Mouse (Mus musculus): Measurements from ENCODE around the gene Cers6. TPM values are rescaled to one million over a fixed set of nuclear protein-coding genes. Genes with fewer than 3 reads are reported as not detected.

Gene Cers6
- total RNA-seq, 2 experiments from 2014 or later: 7.9 to 11.4 TPM

DNA sequence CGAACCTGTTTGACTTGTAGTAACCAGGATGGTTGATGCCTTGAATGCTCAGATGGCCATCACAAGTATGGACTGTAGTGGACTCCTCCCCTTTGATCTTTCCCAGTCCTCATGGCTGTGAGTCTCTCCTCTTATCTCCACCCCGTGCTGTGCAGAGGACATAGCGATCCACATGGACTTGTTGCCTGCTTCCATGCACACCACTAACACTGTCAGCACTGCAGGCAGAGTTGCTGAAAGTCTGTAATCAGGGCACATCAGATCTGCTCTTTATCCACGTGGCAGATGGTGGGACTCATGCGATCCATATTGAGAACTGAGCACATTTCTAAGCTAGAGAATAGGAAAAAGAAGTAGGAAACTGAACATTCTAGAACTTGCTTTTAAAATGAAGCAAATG is 154.6 kb downstream of the Cers6 start:
- DNase-seq: peak in 1 of 2 experiments; percentile 11

GRCm38 (mm10) chr2:69019026-69019565 is 157.9 kb downstream of the Cers6 start:
- no peak for DNase-seq

DNA sequence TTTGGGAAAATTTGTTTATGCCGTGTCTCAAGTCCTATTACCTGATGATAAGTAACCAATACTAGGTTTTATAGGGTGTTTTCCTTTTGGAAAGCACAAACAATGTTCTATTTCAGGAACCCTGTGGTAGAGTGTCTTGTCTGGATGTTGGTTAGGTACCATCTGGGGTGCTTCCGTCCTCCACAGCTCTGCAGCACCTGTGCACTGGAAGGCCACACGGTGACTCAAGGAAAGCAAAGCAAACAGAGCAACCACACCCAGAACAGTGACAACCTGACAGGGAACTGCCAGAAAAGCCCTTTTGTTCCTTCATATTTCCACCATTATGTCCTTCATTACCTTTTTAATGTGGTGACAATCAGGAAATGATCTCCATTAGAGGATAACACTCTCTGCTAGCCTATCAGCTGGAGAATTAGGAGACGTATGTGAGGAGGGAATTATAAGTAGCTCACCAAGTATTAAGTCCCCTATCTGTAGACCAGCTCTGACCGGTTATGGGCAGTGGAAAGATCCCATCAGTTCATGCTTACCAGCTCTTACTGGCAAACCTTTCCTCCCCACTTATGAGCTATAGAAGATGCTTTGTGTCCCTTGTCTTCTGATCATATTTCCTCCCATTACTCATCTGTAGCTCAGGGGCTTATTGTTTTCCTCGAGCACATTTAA is 158.7 kb downstream of the Cers6 start:
- DNase-seq: no peak

DNA sequence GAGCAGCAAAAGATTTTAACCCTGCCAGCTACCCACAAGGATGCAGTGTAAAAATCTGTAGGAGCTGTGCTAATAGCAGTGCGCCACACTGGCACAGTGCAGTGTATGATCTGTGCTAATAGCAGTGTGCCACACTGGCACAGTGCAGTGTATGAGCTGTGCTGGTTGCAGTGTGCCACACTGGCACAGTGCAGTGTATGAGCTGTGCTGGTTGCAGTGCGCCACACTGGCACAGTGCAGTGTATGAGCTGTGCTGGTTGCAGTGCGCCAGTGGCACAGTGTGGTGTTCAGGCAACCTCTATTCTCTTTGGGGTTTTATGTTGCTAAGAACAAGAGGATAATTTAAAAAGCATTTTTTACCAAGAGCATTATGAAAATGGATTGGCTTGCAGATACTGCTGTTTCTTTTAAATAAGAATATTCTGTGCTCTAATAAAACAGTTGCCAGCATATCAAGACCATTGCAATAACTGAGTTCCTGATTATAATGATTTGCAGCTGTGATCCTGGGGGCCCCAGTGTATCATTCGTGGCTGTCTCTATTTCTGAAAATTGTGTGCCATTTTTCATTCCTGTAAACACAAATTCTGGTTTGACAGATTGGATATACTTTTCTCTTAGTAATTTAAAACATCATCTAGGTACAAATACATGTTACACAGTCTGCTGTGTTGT is 159.5 kb downstream of the Cers6 start:
- DNase-seq: no peak

DNA sequence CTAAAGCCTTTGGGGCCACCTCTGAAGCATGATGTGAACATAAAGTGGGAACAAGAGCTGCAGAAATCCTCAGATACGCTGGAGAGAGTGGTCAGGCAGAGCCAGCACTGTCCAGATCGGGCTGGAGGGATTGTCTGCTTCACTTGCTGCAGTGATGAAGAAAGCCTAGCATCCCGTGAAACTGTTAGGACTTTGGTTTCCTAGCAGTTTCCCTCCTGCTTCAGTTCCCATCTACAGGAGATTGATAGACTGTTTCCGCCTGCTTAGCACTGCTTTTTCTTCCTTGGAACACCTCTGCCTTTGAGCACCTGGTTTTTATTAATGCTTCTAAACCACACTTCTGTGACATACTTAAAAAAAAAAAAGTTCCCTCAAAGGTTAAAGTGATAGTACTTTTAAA is 160.3 kb downstream of the Cers6 start:
- no peak for DNase-seq

GRCm38 (mm10) chr2:69024856-69025255 is 163.6 kb downstream of the Cers6 start:
- DNase-seq: no peak

GRCm38 (mm10) chr2:69032562-69032961 is 171.3 kb downstream of the Cers6 start:
- no peak for DNase-seq

DNA sequence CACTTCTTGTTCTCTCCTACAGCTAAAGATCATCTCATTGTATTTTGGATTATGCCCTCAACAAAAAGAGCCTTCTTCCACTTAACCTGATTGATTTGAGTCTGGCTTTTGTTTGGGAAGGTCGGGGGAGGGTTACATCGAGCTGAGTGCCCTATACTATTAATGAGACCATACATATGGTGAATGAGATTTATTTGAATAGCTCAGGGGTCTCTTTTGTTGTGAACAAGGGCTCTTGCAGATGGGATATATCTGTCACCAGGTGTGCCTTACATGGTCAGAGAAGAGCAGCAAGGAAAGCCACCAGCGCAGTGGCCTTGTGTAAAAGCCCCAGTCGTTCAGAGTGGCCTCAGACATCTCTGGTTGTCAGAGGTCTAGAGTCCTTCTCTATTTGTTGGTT is 174.2 kb downstream of the Cers6 start:
- DNase-seq: no peak

- no peak for DNase-seq
Measured at GRCm38 (mm10) chr2:69037362-69037761, 176.1 kb downstream of the Cers6 start.

GRCm38 (mm10) chr2:69042327-69043106 is 181.3 kb downstream of the Cers6 start:
- no peak for DNase-seq

DNA sequence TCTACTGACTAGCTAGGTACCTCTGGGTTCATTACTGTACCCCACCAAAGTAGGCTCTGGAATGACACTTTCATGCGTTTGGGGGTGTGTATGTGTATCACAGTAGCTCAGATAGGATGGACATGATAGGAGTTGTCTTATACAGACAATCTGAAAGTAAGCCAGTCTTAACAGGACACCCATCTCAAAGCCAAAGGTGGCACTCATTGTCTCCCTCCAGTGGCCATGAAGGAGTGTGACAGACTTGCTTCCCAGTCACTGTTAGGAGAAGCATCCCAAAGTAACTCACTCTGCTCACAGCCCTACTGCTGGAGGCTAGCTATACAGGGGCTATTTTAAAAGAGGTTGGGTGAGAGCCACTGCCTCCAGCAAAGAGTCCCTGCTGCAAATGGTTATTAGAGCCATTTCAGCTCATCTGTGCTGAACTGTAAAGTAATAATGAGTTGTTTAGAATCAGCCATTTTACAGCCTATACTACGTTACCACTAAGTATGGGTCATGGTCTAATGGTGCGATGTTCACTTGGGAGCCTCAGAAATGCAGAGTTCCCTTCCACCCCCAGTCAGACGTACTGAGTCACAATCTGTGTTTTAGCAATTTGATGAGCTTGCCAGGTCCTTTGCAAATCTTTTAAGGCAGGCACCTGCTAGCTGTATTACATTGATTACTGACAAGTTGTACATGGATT is 182.3 kb downstream of the Cers6 start:
- peak; percentile 33 to 67 for DNase-seq

- no peak for DNase-seq
Measured at GRCm38 (mm10) chr2:69045926-69046325, 184.7 kb downstream of the Cers6 start.

DNA sequence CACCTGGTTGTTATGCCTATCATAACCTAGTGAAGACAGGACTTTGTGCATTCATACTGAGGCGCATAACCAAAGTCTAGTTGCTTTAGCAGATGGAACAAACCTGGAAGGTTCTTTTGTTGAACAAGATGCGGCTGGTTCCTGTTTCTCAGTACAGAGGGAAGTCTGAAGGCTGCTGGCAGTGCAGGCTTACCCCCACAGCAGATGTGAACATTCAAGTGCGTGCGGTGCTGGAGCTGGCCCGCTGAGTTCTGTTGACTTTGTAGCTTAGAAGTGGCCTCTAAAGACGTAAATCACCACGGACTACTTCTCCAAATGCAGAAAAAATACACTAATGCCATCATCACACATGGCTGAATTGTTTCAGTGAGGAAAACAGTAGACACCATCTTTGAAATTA is 186.1 kb downstream of the Cers6 start:
- DNase-seq: no peak

- DNase-seq: no peak
Measured at GRCm38 (mm10) chr2:69047805-69048204, 186.6 kb downstream of the Cers6 start.

DNA sequence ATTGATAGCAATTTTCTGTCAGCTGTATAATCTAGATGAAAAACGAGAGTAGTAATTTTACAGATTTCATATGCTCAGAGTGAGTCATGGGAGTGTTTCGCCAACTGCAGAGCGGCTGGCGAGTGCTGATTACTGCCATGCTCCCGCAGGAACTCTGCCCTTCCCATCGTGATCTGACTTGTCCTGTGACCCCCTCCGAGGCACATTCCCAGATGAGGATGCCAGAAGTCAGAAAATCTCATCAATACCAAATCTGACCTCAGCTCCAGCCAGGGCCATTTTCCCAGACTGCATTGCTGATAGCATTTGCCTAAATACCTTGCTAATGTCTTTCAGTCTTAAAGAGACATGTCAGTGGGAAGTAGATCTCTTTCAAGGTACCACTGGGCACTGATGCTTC is 187.9 kb downstream of the Cers6 start:
- DNase-seq: no peak

DNA sequence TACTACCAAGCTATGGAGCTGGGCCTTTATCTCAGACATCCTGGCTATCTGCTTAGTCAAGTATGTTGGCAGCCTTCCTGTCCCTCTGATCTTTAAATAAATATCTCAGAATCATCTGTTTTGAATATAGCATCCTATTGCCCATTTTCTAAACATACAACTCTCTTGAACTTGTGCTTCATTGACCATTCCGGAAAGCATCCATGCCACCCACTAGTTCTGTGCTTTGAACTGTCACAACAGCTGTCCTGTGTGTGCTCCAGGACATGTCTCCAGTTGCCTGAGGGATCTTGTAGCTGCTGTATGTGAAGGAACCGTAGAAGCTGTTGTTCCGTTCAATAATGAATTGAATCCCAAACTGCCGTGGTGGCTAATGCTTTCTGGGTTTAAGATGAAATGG is 188.9 kb downstream of the Cers6 start:
- DNase-seq: no peak

DNA sequence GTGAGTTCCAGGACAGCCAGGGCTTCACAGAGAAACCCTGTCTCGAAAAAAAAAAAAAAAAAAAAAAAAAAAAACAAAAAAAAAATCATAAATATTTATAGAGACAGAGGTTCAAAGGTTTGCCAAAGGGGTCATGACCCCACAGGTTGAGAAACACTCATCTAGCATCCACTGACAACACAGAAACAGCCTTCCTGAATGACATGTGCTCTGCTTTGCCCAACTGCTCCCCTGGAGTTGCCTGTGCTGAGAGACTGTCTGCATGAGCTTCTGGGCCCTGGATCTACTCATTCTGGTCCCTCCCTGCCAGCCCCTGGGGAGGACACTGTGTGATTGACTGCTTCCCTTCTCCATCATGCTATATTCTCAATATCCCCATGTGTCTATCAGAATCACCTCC is 190.4 kb downstream of the Cers6 start:
- DNase-seq: no peak

DNA sequence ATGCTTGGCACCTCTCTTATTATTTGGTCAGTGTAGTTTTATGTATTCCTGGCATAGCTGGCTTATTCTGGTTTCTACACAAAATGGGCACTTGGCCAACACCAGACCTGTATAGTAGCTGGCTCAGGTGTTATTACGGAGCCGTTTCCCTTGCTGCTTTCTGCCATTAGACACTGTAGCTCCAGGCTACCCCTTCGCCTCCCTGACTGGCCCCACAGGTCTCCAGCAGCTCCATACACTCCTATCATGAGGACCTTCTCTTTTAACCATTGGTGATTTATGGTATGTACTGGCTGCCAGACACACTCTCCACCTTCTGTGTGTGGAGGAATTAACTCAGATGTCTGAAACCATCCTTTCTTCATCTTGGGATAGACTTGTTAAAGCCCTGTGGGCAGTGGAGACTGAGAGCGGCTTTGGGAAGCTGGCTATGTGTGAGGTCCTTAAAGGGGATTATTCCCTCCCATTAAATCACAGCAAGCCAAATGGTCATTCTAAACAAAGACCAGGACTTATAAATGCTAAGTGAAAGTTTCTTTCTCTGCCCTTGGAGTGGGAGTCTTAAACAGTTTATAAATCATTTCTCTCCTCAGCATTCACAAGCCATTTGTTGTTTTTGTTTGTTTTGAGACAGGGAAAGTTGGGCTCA is 192.1 kb downstream of the Cers6 start:
- no peak for DNase-seq

- DNase-seq: peak; percentile 92 to 93
Measured at GRCm38 (mm10) chr2:69054279-69054678, 193.0 kb downstream of the Cers6 start.

DNA sequence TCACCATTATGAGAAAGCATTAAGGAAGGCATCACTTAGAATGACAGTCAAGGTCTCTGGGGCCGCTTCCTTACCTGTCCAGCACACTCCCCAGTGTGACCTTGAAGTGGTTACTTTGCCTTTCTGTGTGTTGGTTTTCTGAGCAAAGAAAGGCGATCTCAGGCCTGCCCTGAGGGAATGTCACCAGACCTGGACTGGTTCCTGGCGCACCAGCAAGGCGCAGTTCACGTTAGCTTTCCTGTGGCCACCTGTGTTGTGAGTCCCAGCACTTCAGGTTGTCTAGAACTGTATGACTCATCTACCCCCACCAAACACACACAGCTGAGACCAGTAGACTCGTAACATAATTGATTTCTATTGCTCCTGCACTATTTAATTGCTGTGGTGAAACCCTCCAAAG is 193.9 kb downstream of the Cers6 start:
- no peak for DNase-seq

DNA sequence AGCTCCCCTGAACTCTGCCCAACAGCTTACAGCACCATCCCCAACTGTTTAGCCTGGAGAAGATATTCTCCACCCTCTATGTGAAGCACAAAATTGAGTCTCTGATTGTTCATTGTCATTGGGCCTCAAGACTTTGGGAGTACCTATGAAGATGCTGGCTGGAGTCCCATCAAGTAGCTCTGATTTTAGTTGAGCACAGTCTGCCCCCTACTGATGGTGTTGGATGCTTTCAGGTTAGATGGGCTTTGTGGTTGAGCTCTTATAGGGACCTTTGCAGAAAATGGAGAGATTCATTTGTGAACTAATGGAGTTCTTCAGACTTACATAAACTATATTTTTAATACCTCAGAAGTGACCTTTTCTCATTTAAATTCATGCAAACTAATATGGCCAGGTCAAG is 200.1 kb downstream of the Cers6 start:
- DNase-seq: peak; percentile 16 to 42
